9 mouse cellular contexts compared by ENCODE assay signal in genomic region chr13:48807481-48808031, GRCm38 (mm10).
DNase-seq lines count a peak whose midpoint lies in the region; ATAC-seq and TF ChIP-seq lines count a peak whose summit lies in the region.
"Had no signal": no experiment of that assay in that cellular context is flagged by ENCODE, and none has a peak within 500 bp of the region (broad histone marks: within the 10 kb centered on the region; RNA-seq: fewer than 3 reads in every experiment).

No protein-coding gene starts in this region.

- no peak overlapping the region for H3K9ac ChIP-seq in heart, embryonic 11.5 days (ENCODE audit: low read depth, low read length)
- H3K9ac ChIP-seq in embryonic facial prominence, embryonic 11.5 days (replicated peaks; ENCODE audit: low read length): no peak overlapping the region
- H3K9ac ChIP-seq in heart, postnatal 0 days (replicated peaks; ENCODE audit: low read depth, low read length): no peak overlapping the region
- H3K9ac ChIP-seq in stomach, embryonic 15.5 days: no peak overlapping the region
- H3K9ac ChIP-seq: limb, embryonic 15.5 days had no signal

- peak; percentile 67 for TF ChIP-seq CTCF in heart, postnatal 0 days (IDR thresholded peaks at IDR 0.05; ENCODE audit: low read depth)

- WGBS in heart, embryonic 11.5 days (ENCODE audit: insufficient replicate concordance): 76% methylated on average over 5 of the region's 5 CpGs
- 80% methylated on average over 5 of the region's 5 CpGs for WGBS in embryonic facial prominence, embryonic 11.5 days
- WGBS in heart, postnatal 0 days: 76% methylated on average over 5 of the region's 5 CpGs
- 71% methylated on average over 5 of the region's 5 CpGs for WGBS in stomach, embryonic 15.5 days

- peaks cover 17% of the 10 kb centered on the region for H3K4me1 ChIP-seq in heart, embryonic 11.5 days (ENCODE audit: control insufficient read depth, insufficient read depth, low read length)
- no peaks in the 10 kb centered on the region for H3K4me1 ChIP-seq in embryonic facial prominence, embryonic 11.5 days (ENCODE audit: control insufficient read depth, insufficient read depth, low read length)
- no peaks in the 10 kb centered on the region for H3K4me1 ChIP-seq in heart, postnatal 0 days (ENCODE audit: control insufficient read depth, insufficient read depth)
- peaks cover 7% of the 10 kb centered on the region; the same call in 1 of the 2 replicates for H3K4me1 ChIP-seq in stomach, embryonic 15.5 days

- no peak for ATAC-seq in heart, embryonic 11.5 days (replicated peaks; ENCODE audit: insufficient number of reproducible peaks, low FRiP score, low TSS enrichment)
- ATAC-seq in embryonic facial prominence, embryonic 11.5 days (replicated peaks; ENCODE audit: insufficient number of reproducible peaks, low FRiP score, low TSS enrichment, low read depth): no peak
- ATAC-seq in heart, postnatal 0 days (ENCODE audit: insufficient read depth, low read depth): no peak
- peak; percentile 70 for ATAC-seq in megakaryocyte progenitor cell, adult 5-6 weeks (replicated peaks; ENCODE audit: poor library complexity)
- ATAC-seq in stomach, embryonic 15.5 days (ENCODE audit: insufficient read depth, low FRiP score, low read depth): peak; percentile 19; the same call in 1 of the 2 replicates

- no peaks in the 10 kb centered on the region for H3K9me3 ChIP-seq in heart, embryonic 11.5 days (replicated peaks; ENCODE audit: control insufficient read depth, low read length)
- H3K9me3 ChIP-seq in embryonic facial prominence, embryonic 11.5 days (replicated peaks; ENCODE audit: control insufficient read depth, low read length): no peaks in the 10 kb centered on the region
- no peaks in the 10 kb centered on the region for H3K9me3 ChIP-seq in heart, postnatal 0 days (replicated peaks; ENCODE audit: control insufficient read depth, low read length)
- H3K9me3 ChIP-seq in stomach, embryonic 15.5 days: no peaks in the 10 kb centered on the region
- H3K9me3 ChIP-seq: limb, embryonic 15.5 days had no signal

- H3K27ac ChIP-seq in heart, embryonic 11.5 days (ENCODE audit: low read depth, low read length): no peak overlapping the region
- no peak overlapping the region for H3K27ac ChIP-seq in embryonic facial prominence, embryonic 11.5 days (replicated peaks; ENCODE audit: low read depth, low read length)
- H3K27ac ChIP-seq in heart, postnatal 0 days (ENCODE audit: low read depth): no peak overlapping the region
- no peak overlapping the region for H3K27ac ChIP-seq in stomach, embryonic 15.5 days
- H3K27ac ChIP-seq: limb, embryonic 15.5 days had no signal

- TF ChIP-seq EP300 in heart, postnatal 0 days (IDR thresholded peaks at IDR 0.05; ENCODE audit: low read depth): no peak

- no peaks in the 10 kb centered on the region for H3K27me3 ChIP-seq in heart, embryonic 11.5 days (ENCODE audit: control insufficient read depth, insufficient read depth, low read length)
- no peaks in the 10 kb centered on the region for H3K27me3 ChIP-seq in embryonic facial prominence, embryonic 11.5 days (ENCODE audit: control insufficient read depth, insufficient read depth, low read length)
- H3K27me3 ChIP-seq in heart, postnatal 0 days (ENCODE audit: control insufficient read depth, insufficient read depth, low read length): no peaks in the 10 kb centered on the region
- H3K27me3 ChIP-seq in stomach, embryonic 15.5 days (replicated peaks): no peaks in the 10 kb centered on the region
- H3K27me3 ChIP-seq: limb, embryonic 15.5 days had no signal

- DNase-seq in heart, adult 18-20 months: peak; percentile 33 to 71
- peak; percentile 54 for DNase-seq in adrenal gland, postnatal 25 days
- DNase-seq in embryonic facial prominence, embryonic 11.5 days (ENCODE audit: low spot score): peak; percentile 73
- DNase-seq in heart, postnatal 0 days (ENCODE audit: low spot score): peak; percentile 21
- DNase-seq in layer of hippocampus, postnatal 10 days (ENCODE audit: low spot score in 2 of 2): peak; percentile 75 to 76

- no peak overlapping the region for H3K4me2 ChIP-seq in heart, embryonic 11.5 days
- H3K4me2 ChIP-seq in embryonic facial prominence, embryonic 11.5 days (ENCODE audit: low read depth, low read length): no peak overlapping the region
- no peak overlapping the region for H3K4me2 ChIP-seq in heart, postnatal 0 days (ENCODE audit: low read depth, low read length)
- H3K4me2 ChIP-seq in stomach, embryonic 15.5 days: no peak overlapping the region
- H3K4me2 ChIP-seq: limb, embryonic 15.5 days had no signal

- H3K4me3 ChIP-seq in heart, embryonic 11.5 days (ENCODE audit: low read depth, low read length): no peak overlapping the region
- H3K4me3 ChIP-seq in embryonic facial prominence, embryonic 11.5 days (ENCODE audit: low read depth, low read length): no peak overlapping the region
- no peak overlapping the region for H3K4me3 ChIP-seq in heart, postnatal 0 days (ENCODE audit: low read depth, low read length)
- H3K4me3 ChIP-seq in stomach, embryonic 15.5 days (replicated peaks): no peak overlapping the region
- H3K4me3 ChIP-seq: limb, embryonic 15.5 days had no signal

- H3K36me3 ChIP-seq in heart, embryonic 11.5 days (ENCODE audit: control insufficient read depth, insufficient read depth, low read length): peaks cover 26% of the 10 kb centered on the region
- peaks cover 9% of the 10 kb centered on the region for H3K36me3 ChIP-seq in embryonic facial prominence, embryonic 11.5 days (replicated peaks; ENCODE audit: control insufficient read depth, insufficient read depth, low read depth, low read length)
- peaks cover 68% of the 10 kb centered on the region for H3K36me3 ChIP-seq in heart, postnatal 0 days (replicated peaks; ENCODE audit: control insufficient read depth, insufficient read depth, low read length)
- peaks cover 46% of the 10 kb centered on the region for H3K36me3 ChIP-seq in stomach, embryonic 15.5 days

Comparison
In these comparisons a context has a peak if more than half of its experiments do, and no peak if none do; other contexts are left out.
1. DNase-seq: peak in every context shown above with its lines; median percentile 76 in layer of hippocampus, postnatal 10 days; 73 in embryonic facial prominence, embryonic 11.5 days; 54 in adrenal gland, postnatal 25 days; 52 in heart, adult 18-20 months; 21 in heart, postnatal 0 days.
2. ATAC-seq: peak in megakaryocyte progenitor cell, adult 5-6 weeks (single experiment) and stomach, embryonic 15.5 days (single experiment); none in heart, embryonic 11.5 days (single experiment), embryonic facial prominence, embryonic 11.5 days (single experiment) and heart, postnatal 0 days (single experiment).